Mouse (Mus musculus): Measurements from ENCODE around the gene Edem2. TPM values are rescaled to one million over a fixed set of nuclear protein-coding genes. Genes with fewer than 3 reads are reported as not detected.
A peak's percentile ranks its signal among the peaks of the same experiment; 100 is the strongest.

Edem2 gene
- polyA plus RNA-seq, 1 experiment from 2014 or later: 35.6 TPM

DNA sequence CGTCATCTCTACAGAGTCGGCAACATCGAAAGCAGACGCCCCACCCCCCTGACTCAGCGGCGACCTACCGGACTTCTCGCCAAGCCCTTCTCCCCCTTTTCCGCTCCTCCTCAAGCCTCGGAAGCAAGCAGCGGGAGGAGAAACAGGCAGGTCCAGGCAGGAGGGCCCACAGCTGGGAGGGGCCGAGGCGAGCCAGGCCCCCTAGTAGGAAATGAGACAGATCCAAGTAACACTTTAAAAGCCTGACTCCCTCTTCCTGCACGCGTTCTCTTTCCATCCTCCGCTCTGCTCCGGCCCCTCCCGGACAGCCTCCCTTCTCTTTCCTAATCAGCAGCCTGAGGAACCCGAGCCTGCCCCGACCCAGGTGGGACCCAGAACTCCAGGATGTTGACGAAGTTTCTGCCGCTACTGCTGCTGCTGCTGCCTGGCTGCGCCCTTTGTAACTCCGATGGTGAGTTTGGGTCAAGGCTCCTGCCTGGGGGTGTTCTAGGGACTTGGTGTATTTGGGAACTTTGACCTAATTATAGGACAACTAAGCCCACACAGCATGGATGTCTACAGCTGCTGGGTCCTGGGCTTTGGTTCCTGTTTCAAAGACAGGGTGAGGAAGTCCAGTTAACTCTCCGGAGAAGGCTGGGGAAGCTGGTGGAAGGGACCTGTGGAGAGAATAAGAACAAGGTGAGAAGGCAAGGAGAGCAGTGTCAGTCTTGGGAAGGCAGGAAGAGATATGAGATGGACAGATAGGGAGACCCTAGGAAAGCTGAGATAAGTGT lies 21.9 kb upstream of the Edem2 start, which contains the start of gene Procr:
Gene Procr (plus strand): TSS at position 104 of the 773 bp plus-strand sequence.
- Histone ChIP-seq H3K4me3 (ENCODE audit: low read depth, low read length) (peak within 1 kb of the TSS; percentile 28), H3K9ac (peak within 1 kb of the TSS; percentile 40), H3K4me1 (ENCODE audit: insufficient read depth) (no peaks in the 10 kb centered on the region), H3K27ac (ENCODE audit: low read depth) (no peak within 1 kb of the TSS), H3K36me3 (ENCODE audit: insufficient read depth) (no peaks in the 10 kb centered on the region), H3K9me3 (ENCODE audit: low read depth, low read length) (no peaks in the 10 kb centered on the region), H3K4me2 (peak within 1 kb of the TSS; percentile 65), H3K27me3 (ENCODE audit: insufficient read depth, low read length) (no peaks in the 10 kb centered on the region)
- DNase-seq: peak; percentile 75
- WGBS: 2% methylated on average over 25 of the region's 25 CpGs
- peak; percentile 83 for ATAC-seq (ENCODE audit: insufficient read depth)
- TF ChIP-seq CTCF (IDR thresholded peaks at IDR 0.05; ENCODE audit: low read depth): no peak

DNA sequence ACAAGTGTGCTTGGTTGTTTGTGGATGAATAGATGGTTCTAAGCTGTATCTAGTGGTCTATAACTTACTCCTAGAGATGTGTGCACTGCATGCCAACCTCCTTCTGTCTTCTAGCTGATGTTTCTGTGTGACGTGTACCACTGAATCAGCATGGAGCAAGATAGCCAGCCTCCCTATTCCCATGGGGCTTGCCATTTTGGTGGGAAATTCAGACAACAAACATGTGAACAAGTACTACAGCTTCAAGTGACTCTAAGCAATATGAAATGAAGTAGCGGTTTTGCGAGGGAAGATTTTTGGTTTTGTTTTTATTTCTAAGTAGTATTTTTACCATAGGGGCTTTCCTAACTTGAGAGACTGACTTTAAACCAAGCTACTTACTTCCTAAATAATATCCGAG lies 20.1 kb upstream of the Edem2 start:
- Histone ChIP-seq H3K9ac (no peak overlapping the region), H3K4me3 (ENCODE audit: low read depth, low read length) (no peak overlapping the region), H3K4me2 (no peak overlapping the region), H3K4me1 (ENCODE audit: insufficient read depth) (no peaks in the 10 kb centered on the region), H3K27ac (ENCODE audit: low read depth) (no peak overlapping the region), H3K9me3 (ENCODE audit: low read depth, low read length) (no peaks in the 10 kb centered on the region), H3K36me3 (ENCODE audit: insufficient read depth) (no peaks in the 10 kb centered on the region), H3K27me3 (ENCODE audit: insufficient read depth, low read length) (no peaks in the 10 kb centered on the region)
- no peak for TF ChIP-seq CTCF (IDR thresholded peaks at IDR 0.05; ENCODE audit: low read depth)
- no peak for ATAC-seq (ENCODE audit: insufficient read depth)
- WGBS: 82% methylated on average over 4 of the region's 4 CpGs
- DNase-seq: no peak

DNA sequence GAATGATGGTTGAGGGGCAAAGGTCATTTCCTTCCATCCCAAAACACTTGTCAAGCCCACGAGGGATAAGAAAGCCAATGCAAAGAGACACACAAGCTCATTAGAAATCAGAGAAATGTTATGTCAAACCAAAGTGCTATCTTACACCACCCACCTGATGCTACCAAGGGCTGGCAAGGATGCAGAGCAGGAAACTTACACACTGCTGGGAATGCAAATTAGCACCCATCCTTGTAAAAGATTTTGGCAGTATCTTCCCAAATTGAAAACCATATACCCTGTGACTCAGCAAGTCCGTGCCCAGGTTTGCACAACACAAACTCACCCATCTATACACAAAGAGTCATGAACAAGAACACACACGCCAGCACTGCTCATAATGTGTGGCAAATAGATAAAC lies 16.2 kb upstream of the Edem2 start:
- no peaks in the 10 kb centered on the region for H3K27me3 ChIP-seq (ENCODE audit: insufficient read depth, low read length)
- 23% methylated on average over 3 of the region's 3 CpGs for WGBS
- no peak overlapping the region for H3K4me2 ChIP-seq
- H3K27ac ChIP-seq (ENCODE audit: low read depth): no peak overlapping the region
- H3K36me3 ChIP-seq (ENCODE audit: insufficient read depth): no peaks in the 10 kb centered on the region
- H3K4me1 ChIP-seq (ENCODE audit: insufficient read depth): no peaks in the 10 kb centered on the region
- DNase-seq: no peak
- ATAC-seq (ENCODE audit: insufficient read depth): no peak
- no peak for TF ChIP-seq CTCF (IDR thresholded peaks at IDR 0.05; ENCODE audit: low read depth)
- H3K9ac ChIP-seq: no peak overlapping the region
- no peak overlapping the region for H3K4me3 ChIP-seq (ENCODE audit: low read depth, low read length)
- no peaks in the 10 kb centered on the region for H3K9me3 ChIP-seq (ENCODE audit: low read depth, low read length)

DNA sequence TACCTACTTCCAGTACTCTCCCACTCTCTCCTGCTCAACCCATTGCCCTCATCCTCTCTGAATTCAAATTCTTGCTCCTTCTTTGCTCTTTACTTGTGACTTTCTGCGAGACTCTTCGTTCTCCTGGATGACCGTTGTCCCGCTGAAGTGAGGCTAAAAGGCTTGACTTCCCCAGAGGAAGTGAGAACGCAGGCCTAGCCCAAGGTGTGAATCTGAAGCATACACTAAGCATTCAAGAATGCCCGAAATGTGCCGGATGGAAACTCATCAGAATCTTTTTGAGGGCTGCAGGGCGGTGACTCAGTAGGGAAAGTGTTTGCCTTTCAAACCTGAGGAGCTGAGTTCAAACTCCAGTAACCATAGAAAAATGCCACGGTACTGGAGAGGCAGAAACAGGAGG lies 14.1 kb upstream of the Edem2 start:
- 74% methylated on average over 9 of the region's 9 CpGs for WGBS
- H3K9me3 ChIP-seq (ENCODE audit: low read depth, low read length): no peaks in the 10 kb centered on the region
- ATAC-seq (ENCODE audit: insufficient read depth): no peak
- no peak overlapping the region for H3K4me3 ChIP-seq (ENCODE audit: low read depth, low read length)
- no peak overlapping the region for H3K9ac ChIP-seq
- H3K36me3 ChIP-seq (ENCODE audit: insufficient read depth): no peaks in the 10 kb centered on the region
- TF ChIP-seq CTCF (IDR thresholded peaks at IDR 0.05; ENCODE audit: low read depth): no peak
- H3K27ac ChIP-seq (ENCODE audit: low read depth): peak overlapping the region; percentile 59; the same call in 1 of the 2 replicates
- H3K4me1 ChIP-seq (ENCODE audit: insufficient read depth): no peaks in the 10 kb centered on the region
- peak; percentile 30 for DNase-seq
- H3K27me3 ChIP-seq (ENCODE audit: insufficient read depth, low read length): no peaks in the 10 kb centered on the region
- no peak overlapping the region for H3K4me2 ChIP-seq

DNA sequence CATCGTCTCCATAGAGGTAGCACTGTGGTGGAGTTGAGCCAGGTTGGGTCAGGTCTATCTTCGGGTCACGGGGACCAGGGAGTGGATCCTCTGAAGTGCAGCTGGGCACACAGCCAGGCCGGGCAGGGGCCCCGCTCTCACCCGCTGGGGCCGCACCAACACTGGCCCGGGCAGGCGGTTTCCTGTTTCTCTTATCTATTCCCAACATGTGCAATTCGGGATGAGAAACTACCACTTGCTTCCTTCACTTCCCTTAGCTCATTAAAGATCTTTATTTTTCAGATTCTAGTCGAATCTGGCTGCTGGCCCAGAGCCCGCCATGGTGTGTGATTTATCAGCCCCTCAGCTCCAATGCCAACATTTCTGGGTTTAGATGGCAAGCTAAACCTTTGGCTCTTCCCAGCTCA lies 13.7 kb upstream of the Edem2 start:
- peak; percentile 78 for ATAC-seq (ENCODE audit: insufficient read depth)
- no peaks in the 10 kb centered on the region for H3K4me1 ChIP-seq (ENCODE audit: insufficient read depth)
- H3K27ac ChIP-seq (ENCODE audit: low read depth): peak overlapping the region; percentile 67
- no peak for TF ChIP-seq CTCF (IDR thresholded peaks at IDR 0.05; ENCODE audit: low read depth)
- no peaks in the 10 kb centered on the region for H3K9me3 ChIP-seq (ENCODE audit: low read depth, low read length)
- no peak overlapping the region; the same call in 1 of the 2 replicates for H3K4me2 ChIP-seq
- no peak overlapping the region for H3K9ac ChIP-seq
- peak; percentile 76 for DNase-seq
- H3K36me3 ChIP-seq (ENCODE audit: insufficient read depth): no peaks in the 10 kb centered on the region
- no peaks in the 10 kb centered on the region for H3K27me3 ChIP-seq (ENCODE audit: insufficient read depth, low read length)
- WGBS: 38% methylated on average over 12 of the region's 12 CpGs
- no peak overlapping the region for H3K4me3 ChIP-seq (ENCODE audit: low read depth, low read length)

DNA sequence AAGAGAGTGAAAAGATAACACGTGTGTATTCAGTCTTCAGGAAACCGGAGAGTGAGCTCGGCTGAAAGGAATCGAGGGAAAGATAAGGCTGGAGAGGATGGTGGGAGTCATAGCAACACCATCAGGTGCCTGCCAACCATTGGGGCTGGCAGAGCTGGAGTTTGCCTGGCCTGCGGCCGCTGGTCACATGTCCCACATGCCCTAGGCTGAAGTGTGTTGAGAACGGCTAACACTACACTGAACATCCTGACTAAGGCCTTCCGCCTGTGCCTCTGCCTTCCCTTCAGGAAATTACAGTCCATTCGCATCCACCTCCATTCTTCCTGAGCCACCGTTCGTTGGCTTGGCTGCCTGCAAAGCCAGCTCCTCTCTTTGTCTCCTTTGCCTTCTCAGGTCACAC lies 12.9 kb upstream of the Edem2 start:
- Histone ChIP-seq H3K27me3 (ENCODE audit: insufficient read depth, low read length) (no peaks in the 10 kb centered on the region), H3K27ac (ENCODE audit: low read depth) (peak overlapping the region; percentile 67), H3K9me3 (ENCODE audit: low read depth, low read length) (no peaks in the 10 kb centered on the region), H3K4me1 (ENCODE audit: insufficient read depth) (no peaks in the 10 kb centered on the region), H3K9ac (no peak overlapping the region), H3K4me2 (peak overlapping the region; percentile 4; the same call in 1 of the 2 replicates), H3K4me3 (ENCODE audit: low read depth, low read length) (no peak overlapping the region), H3K36me3 (ENCODE audit: insufficient read depth) (no peaks in the 10 kb centered on the region)
- ATAC-seq (ENCODE audit: insufficient read depth): peak; percentile 69; the same call in 1 of the 2 replicates
- no peak for TF ChIP-seq CTCF (IDR thresholded peaks at IDR 0.05; ENCODE audit: low read depth)
- 41% methylated on average over 11 of the region's 11 CpGs for WGBS
- peak; percentile 54 for DNase-seq

DNA sequence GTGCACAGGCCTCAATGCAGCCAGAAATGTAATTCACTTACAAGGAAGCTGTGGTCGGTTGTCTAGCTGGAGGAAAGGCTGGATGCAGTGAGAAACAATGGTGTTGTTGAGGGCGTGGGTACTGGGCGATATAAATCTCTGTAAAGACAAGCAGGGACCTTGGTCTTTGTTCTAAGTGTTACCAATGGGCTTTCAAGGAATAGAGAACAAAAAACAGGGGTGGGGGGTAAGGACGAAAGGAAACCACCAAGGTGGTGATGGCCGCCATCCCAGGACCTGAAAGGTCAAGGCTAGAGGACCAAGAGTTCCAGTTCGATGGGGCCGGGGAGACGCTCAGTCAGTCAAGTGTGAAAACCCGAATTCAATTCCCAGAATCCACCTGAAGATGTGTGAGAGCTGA lies 8.5 kb upstream of the Edem2 start:
- H3K27ac ChIP-seq (ENCODE audit: low read depth): 0 out of 2 replicates have a peak overlapping the region, but pooled peaks have one; percentile 24
- 53% methylated on average over 9 of the region's 9 CpGs for WGBS
- no peak overlapping the region for H3K9ac ChIP-seq
- DNase-seq (no peak), ATAC-seq (ENCODE audit: insufficient read depth) (no peak)
- H3K36me3 ChIP-seq (ENCODE audit: insufficient read depth): no peaks in the 10 kb centered on the region
- H3K4me1 ChIP-seq (ENCODE audit: insufficient read depth): no peaks in the 10 kb centered on the region
- no peak overlapping the region for H3K4me2 ChIP-seq
- TF ChIP-seq CTCF (IDR thresholded peaks at IDR 0.05; ENCODE audit: low read depth): no peak
- H3K9me3 ChIP-seq (ENCODE audit: low read depth, low read length): no peaks in the 10 kb centered on the region
- H3K4me3 ChIP-seq (ENCODE audit: low read depth, low read length): no peak overlapping the region
- no peaks in the 10 kb centered on the region for H3K27me3 ChIP-seq (ENCODE audit: insufficient read depth, low read length)

Measured in lung, embryonic 14.5 days (tissue).